Mouse (Mus musculus): ENCODE data around the gene Rbfox3. TPM values are rescaled to one million over a fixed set of nuclear protein-coding genes. Genes with fewer than 3 reads are reported as not detected.

Rbfox3 gene
- polyA plus RNA-seq, 1 experiment, result 9.8 TPM

DNA sequence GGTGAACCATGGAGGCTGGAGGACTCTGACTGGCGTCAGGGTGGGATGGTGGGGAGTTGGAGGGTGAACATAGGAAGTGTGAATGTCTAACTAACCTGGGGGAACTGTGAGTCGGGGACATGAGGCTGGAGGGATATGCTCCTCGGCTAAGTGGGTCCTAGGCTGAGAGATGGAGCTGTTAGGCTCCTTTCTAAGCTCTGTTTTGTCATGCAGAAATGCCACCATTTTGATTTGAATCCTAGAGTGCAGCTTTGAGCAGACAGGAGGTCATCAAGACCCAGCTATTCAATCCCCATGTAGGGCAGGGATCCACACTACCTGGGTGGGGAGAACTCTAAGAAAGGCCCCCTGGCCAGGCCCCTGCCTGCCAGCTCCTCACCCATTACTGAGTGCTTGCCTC lies 359.7 kb downstream of the Rbfox3 start:
- no peak for DNase-seq (ENCODE audit: low read depth)

DNA sequence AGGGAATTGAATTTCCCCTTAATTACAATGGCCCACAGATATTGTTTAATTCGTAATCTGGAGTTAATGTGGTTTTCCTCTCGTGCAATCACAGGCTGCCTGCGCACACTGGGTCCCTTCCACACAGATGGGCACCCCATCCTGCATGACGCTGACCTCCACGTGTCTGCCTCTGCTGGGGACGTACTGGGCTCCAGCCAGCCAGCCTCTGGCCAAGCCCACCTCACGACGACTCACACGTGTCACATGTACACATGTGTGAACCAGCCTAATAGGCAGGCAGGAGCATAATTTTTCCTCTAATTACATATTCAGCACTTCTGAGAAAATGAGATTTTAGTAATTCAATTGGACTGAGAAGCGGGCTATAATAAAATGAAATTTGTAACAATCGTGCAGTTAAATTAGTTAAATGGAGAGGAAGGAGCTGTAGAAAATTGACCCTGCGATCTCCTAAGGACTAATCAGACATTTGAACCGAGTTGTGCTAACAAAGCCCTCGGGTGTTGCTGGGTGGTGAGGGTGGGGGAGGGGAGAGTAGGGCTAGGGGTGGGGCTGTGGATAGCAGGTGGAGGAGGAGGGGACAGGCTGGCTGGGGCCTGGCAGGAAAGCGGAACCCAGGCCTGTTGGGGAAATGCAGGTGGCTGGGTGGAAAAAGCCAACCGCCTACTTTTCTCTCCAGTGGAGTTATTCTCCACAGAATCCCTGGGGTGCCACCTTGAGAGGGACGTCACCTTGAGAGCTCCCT lies 360.4 kb downstream of the Rbfox3 start:
- no peak for DNase-seq (ENCODE audit: low read depth)

DNA sequence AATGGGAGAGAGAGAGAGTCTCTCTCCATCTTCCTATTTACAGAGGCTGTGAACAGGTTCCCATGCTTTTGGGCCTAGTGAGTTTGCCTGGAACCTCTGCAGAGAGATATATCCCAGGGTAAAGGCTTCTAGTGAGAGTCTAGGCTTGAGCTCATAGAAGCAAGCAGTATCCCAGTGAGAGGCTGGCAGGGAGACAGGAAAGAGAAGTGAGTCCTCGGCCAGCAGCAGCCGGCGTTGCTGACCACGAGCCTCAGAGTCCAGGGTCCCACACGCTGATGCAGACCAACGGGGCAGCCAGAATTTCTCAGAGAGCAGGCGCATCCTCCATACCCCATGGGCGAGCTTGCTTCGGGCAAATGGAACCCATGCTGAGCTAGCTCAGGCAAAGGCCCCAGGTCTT lies 363.2 kb downstream of the Rbfox3 start:
- DNase-seq (ENCODE audit: low read depth), result no peak

DNA sequence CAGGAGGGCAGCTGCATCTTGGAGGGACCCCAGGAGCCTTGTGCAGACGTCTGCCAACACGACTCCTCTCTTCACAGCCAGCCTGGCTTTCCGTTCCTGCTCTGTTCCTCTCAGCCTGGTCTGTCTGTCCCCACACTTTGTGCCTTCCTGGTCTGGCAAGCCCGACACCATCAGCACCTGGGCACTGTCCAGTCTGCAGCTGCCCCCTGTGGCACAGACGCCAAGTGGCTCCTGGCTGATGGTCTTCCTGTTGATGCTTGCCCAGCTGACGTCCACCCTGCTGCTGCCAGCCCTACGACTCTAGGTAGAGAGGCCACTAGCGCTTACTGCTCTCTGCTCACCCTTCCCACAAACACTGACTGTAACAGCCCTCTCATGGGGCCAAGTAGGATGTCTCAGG lies 365.1 kb downstream of the Rbfox3 start:
- no peak for DNase-seq (ENCODE audit: low read depth)

DNA sequence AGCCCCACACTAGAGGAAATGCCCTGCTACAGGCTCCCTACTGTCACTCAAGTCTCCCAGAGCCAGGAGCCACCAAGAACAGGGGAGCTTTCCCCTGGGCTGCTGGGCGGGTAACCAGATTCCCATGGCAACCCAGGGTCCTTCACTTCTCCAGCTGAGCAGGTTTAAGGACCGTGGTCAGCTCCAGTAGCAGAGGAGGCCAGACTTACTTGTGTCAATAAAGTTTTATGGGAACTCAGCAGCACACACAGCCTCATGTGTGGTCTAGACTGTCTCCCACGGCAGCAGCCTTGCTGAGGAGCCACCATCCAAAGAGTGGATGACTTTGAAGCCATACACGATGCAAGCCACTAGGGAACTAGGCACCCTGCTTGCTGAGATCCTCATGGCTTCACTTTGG lies 365.7 kb downstream of the Rbfox3 start:
- no peak for DNase-seq (ENCODE audit: low read depth)

DNA sequence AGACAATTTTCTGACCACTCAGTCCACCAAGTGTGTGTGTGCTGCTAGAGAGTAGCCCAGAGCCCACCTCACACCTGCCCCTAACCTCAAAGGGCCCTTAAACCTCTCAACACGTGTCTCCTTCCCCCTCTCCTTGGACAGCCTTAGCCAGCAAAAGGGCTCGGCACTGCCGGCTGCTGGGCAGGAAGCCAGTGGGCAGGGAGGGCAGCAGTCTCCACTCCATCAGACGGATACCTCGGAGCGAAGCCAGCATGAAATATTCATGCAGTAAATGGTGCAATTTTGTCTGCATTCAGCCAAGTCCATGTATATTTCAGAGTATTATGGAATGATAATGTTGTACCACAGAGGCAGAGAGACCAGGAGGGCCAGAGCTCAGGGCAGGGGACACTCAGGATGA lies 366.8 kb downstream of the Rbfox3 start:
- no peak for DNase-seq (ENCODE audit: low read depth)

DNA sequence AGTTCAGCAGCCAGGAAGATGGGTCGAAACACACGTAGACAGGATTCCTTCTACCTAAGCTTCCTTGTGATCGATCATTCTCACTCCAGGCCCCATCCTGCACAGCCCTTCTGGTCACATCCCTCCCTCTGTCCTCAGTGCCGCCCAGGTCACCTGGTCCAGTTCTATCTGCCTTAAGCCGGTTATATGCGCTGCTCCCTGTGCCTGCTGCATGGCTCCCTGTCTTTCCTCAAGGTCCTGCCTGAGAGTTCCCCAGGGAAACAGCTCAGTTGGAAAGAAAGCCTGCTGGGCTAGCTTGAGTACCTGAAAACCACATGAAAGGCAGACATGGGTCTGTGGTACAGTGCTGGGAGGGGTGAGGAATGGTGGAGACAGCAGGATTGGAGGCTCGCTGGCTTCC lies 368.5 kb downstream of the Rbfox3 start:
- DNase-seq (ENCODE audit: low read depth), result no peak

DNA sequence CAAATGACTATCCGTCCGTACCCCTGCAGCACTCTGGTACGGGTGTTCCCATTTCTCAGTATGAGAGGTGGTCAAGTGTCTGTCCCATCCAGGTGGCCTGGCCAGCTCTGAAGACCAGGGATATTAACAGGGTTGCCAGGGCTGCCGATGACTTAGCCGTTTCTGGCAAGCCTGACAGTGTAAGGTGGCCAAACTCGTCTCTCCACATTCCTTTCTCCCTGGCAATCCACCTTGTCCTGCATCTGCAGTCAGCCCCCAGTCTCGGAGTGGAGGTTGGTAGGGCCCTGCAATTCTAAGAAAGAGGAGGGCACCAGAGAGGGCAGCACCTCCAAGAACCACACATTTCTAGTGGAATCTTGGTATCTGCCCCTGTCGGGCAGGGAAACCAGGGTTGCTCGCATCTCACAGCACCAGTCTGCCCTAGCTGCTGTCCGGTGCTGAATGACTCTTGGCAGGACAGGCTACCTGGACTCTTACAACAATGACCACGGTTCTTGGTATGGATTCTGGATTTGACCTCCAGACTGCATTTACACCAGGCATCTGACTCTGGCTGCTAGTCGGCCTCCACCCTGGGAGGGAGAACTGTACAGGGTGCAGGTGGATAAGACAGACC lies 370.9 kb downstream of the Rbfox3 start:
- peak; percentile 22 for DNase-seq (ENCODE audit: low read depth)

DNA sequence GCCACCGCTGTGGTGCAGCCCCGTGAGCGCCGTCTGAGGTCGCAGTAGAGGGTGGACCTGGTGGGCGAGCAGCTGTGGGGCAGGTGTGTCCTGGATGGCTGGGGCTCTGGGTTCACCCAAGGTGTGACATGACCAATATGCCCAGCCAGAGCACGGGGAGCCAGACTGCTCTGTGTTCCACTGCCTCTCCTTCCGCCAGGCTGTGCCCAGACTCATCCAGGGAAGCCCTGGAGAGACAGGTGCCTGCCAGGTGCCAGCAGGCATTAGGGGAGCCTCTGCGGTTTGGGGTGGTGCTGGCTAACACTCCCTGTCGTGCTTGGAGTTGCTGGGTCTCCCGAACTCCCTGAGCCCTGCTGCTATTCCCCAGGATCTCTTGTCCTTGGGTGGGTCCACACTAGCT lies 373.4 kb downstream of the Rbfox3 start:
- no peak for DNase-seq (ENCODE audit: low read depth)

DNA sequence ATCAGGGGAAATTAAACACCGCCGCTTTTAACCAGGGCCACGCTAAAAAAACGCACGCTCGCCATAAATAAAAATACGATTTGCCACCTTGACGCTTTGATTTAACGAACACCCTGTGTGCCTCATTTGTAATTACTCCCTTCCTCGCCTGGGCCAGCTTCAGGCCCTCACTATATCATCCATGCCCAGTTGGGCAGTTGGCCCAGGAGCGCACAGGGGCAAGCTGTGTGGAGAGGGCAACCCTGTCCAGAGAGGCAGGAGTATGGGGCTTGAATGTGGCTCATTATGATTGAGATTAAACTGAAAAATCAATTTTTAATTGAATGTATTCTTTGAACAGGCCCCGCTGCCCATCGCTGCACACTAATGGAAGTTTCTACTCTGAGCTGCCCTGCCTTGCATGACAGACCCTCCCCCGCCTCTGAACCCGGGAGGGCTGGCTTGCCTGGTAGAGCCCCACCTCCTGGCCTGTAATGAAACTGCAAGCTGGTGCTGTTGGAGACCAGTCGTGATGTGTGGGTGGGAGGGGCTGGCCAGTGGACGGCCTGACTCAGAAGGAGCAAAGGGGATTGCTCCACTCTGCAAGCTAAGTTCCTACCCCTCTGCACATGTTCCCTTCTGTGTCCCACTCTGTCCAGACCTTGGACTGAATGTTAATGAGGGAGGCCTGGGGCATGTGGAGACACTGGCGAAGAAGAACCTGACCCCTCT lies 376.9 kb downstream of the Rbfox3 start:
- no peak for DNase-seq (ENCODE audit: low read depth)

DNA sequence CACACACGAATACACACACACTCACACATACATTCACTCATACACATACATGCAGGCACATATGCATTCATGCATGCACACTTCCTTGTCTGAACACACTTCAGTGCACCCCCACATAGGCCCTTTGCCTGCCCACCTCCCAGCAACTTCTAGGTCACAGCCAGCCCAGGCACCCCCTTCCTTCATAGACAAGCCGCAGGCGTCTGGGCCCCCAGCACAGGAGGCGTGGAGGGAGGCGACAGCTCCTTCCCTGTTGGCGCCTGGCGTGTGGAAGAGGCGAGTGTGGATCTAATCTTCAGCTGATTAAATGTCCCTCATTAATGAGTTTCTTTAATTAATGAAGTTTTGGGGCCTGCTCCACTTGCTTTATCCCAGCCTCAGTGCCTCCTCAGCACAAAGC lies 381.1 kb downstream of the Rbfox3 start:
- DNase-seq (ENCODE audit: low read depth), result no peak

DNA sequence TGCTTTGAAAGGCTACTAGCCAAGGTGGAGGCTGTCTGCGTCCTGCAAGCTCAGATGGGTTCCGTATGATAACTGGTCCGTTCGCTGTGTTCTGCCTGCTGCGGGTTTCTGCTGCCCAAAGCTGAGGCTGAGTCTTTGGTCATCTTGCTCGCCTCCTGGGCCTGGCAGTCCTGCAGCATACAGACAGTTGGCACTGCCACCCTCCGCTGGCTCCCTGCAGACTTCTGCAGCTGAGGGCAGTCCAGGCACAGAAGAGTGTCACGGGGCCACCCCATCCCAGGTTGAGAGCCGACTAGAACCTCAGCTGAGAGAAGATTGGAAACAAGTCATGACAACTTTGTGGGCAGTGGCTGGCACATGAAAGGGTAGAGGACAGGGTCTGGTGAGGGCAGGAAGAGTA lies 382.6 kb downstream of the Rbfox3 start:
- DNase-seq (ENCODE audit: low read depth), result no peak

DNA sequence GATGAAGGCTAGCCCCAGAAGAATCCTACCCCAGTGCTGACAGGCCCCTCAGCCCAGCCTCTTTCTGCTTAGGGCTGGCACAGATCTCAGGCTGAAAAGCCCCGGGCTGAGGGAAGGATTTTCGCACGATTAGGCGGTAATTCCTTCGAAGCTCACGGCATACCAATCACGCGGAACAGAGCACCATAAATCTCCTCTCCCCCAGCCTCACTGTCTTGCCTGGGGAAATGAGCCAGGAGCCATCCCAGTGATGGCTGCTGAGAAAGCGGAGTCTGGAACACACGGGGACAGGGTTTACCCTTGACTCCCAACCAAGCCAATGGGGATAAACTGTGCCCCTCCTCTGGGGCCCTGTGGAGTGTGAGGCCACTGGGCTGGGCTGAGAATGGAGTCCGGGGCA lies 386.3 kb downstream of the Rbfox3 start:
- DNase-seq (ENCODE audit: low read depth), result no peak

DNA sequence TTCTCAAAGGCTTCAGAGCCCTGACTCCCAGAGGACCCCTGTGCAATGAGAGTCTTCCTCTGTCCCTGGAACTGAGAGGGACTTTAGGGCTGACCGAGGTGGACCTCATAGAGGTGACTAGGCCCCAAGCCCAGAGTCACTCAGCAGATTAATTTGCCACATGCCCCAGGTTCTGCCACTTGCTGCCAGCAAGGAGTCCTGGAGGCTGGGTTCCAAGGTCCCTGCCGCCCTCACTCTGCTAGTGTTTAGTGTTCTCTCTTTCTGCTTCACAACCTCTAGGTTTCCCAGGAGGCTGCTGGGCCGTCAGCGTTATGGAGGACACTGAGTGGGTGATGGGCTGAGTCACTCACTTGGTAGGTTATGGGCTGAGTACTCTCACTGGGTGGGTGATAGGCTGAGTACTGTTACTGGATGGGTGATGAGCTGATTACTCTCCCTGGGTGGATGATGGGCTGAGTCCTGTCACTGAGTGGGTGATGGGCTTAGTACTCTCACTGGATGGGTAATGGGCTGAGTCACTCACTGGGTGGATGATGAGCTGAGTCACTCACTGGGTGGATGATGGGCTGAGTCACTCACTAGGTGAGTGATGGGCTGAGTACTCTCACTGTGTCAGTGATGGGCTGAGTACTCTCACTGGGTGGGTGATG lies 387.8 kb downstream of the Rbfox3 start:
- no peak for DNase-seq (ENCODE audit: low read depth)

DNA sequence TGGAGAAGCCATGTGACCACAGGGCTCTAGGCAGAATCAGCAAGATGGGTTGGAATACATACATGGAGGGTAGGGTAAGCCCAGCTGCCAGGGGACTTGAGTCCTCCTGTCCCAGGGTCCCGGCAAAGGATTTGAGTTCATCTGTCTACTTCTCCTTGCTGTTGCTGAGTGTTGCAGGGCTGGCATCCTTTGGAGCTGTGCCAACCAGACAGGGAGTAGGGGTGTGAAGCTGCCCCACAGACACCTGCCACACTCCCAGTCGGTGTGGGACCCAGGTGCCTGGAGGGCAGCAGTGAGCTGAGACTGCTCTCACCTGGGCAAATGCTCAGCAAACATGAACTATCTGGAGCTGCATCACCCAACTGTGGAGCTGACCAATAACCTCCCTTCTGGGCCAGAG lies 390.5 kb downstream of the Rbfox3 start:
- no peak for DNase-seq (ENCODE audit: low read depth)

DNA sequence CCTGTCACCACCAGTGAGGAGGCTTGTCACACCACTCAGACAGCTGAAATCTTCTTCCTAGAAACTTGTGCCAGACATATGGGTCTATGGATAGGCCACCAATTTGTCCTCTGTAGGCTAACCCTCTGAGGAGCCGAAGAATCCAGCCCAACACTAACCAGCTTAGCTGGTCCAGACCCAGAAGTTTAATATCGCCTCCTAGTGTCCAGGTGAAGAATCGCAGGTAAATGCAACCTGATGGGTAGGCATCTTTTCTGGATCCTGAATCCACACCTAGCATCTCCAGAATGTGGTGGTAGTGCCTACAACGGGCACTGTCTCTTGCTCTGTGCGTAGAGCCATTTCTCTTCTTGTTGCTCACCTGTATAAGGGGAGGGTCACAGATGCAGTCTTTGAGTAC lies 391.1 kb downstream of the Rbfox3 start:
- DNase-seq (ENCODE audit: low read depth), result no peak

DNA sequence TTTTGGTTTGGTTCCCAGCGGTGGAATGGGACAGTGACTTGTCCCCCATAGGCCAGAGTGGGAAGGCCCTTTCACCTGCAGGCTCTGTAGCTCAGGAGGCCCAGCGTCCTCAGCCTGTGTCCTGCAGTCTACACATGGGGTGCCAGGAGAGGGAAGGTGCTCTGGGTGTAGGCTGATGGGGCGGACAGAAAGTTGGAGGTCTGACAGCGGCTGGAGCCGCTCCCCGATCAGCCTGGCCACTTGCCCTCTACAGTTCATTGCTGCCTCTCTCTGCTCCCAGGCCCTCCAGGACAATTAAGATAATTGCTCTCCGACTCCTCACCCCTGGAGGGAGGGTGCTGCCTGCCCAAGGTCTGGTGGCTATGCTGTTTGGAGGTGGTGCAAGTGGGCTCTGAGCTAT lies 392.7 kb downstream of the Rbfox3 start:
- no peak for DNase-seq (ENCODE audit: low read depth)

DNA sequence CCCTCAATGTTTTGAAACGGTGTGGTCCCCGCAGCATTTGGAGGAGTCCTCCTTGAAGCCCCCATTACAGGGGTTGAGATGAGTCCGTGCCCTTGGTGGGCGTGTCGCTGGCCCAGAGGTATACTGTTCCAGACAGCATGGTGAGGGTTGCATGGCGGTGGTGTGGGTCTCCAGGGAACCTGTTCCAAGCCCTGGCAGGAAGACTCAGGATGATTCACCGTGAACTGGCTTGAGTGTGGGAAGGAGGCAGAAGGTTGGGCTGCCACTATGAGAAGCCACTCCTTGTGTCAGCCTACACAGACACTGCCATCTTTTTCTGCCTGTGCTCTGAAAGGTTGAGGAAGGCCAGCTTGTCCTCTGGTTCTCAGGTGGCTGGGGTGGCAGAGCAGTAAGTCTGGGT lies 393.5 kb downstream of the Rbfox3 start:
- no peak for DNase-seq (ENCODE audit: low read depth)

DNA sequence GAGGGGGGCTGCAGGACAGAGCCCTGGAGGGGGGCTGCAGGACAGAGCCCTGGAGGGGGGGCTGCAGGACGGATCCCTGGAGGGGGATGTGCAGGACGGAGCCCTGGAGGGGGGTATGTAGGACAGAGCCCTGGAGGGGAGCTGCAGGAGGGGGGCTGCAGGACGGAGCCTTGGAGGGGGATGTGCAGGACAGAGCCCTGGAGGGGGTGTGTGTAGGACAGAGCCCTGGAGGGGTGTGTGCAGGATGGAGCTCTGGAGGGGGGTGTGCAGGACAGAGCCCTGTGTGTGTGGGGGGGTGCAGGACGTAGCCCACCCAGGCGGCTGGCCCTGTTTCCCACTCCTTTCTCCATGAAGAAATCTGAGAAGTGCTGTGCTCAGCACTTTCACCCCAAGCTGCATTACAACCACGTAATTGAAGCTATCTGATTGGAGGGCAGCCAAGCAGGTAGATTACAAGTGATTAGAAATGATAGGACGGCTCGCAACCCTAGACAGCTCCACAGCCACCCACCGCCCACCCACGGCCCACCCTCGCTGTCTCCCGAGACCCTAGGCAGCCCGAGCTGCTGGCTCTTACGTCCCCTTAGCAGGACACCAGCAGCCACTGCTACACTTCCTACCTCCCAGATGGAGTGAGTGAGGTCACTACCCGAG lies 399.0 kb downstream of the Rbfox3 start:
- no peak for DNase-seq (ENCODE audit: low read depth)

DNA sequence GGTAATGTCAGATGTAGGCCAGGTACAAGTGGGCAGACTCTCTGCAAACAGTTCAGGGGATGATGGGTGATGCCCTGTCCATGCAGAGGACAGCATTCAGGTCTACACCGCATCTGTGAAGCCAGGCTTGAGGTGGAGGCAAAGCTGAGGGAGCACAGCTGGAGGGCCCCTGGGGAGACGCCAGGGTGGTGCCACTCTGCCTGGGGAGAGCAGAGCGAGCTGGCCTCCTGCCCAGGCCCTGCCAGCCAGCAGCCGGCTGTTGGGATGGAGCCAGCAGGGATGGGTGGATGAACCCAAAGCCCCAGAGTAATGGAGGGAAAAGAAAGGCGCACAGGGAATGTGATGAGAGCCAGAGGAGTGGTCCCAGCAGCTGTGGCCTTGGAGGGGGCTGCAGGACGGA lies 399.5 kb downstream of the Rbfox3 start:
- no peak for DNase-seq (ENCODE audit: low read depth)

DNA sequence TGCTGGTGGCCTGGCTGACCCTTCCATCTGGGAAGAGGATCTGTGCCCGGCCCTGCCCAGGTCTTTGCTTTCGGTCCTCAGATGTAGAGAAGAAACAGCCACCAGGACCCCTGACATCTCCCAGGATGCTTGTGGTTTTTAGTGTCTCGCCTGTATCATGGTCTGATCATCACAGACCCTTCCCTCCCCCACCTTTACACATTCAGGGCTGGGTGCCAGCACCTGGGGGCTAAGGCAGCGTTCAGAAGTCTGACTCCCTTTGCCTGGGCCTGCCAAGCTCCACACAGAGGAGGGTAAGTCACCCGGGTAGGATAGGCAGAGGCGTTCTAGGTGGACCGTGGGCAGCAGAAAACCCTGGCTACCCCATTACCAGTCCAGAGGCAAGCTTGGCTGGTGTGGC lies 403.1 kb downstream of the Rbfox3 start:
- no peak for DNase-seq (ENCODE audit: low read depth)

DNA sequence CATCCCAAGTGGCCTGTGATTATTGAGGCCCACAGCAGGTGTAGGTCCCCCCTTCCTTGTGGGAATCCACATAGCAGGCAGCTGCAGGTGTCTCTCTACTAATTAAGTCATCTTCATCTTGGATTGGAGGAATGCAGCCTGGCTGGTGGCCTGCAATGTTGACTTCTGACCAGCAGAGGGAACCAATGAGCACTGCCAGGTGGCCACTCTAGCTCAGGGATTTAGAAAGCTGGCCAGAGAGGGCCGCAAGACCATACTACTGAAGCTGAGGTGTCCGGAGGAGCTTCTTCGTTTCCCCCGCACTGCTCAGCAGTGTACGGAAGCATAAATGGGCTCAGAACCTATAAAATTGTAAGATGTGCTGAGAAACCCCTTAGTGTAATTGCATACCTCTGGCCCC lies 403.5 kb downstream of the Rbfox3 start:
- no peak for DNase-seq (ENCODE audit: low read depth)
